Mouse (Mus musculus): ENCODE measurements at regions not wholly inside any gene's neighbourhood (a gene's known extent, or its start where the extent isn't known, plus 50 kb on each side); places are given as distances from the start of the nearest gene placed in this dataset.

DNA sequence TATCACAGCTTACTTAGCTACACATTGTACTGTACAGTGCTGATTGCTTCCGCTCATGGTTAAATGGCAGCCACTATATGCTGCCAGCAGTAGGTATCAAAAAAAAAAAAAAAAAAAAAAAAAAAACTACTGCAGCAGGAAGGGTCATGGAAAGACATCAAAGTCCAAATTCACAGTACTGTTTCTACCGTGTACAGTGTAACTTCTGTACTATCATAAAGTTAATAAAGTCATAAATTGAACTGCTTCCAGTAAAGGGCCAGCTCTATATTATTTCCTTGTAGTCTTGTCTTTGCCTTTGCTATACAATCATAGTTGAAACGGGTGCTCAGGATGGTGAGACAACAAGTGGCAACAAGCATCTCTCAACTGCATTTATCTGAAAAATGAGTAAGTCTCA is 552.6 kb upstream of the Mpdz start:
- TF ChIP-seq CTCF (IDR thresholded peaks at IDR 0.05): no peak
- no peak for TF ChIP-seq EP300 (IDR thresholded peaks at IDR 0.05; ENCODE audit: insufficient read depth, low read depth, low read length)
- TF ChIP-seq POLR2A (IDR thresholded peaks at IDR 0.05; ENCODE audit: insufficient read depth, low read depth, low read length): no peak
